Mouse (Mus musculus): ENCODE data around the gene Cand2. TPM values are rescaled to one million over a fixed set of nuclear protein-coding genes. Genes with fewer than 3 reads are reported as not detected.

Gene Cand2
- 16.8 and 17.2 TPM in 2 replicates for polyA plus RNA-seq (2015; fragmentation: Nextera tagmentation; extraction: Ambion mirVana)

DNA sequence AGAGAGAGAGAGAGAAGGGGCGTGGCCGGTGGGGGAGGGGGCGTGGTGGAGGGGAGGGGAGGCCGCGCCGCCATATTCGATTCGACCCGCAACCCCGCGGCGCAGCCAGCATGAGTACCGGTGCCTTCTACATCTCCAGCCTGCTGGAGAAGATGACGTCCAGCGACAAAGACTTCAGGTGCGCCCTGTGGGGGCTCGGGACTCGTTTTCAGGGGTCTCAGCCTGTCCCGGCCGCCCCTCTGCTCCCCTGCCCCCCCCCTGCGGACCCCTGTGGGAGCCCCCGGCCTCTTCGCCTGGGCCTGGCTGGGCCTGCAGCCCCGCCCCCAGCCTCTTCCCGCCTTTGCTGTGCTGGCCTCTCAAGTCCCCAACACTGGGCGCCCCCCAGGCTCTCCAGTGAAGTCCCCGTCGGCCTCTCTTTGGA, at the start of gene Cand2:
TSS of gene Cand2 (plus strand) at position 38 of the 421 bp plus-strand sequence.
- no peaks in the 10 kb centered on the region for H3K27me3 ChIP-seq (replicated peaks)
- no peaks in the 10 kb centered on the region for H3K9me3 ChIP-seq
- no peaks in the 10 kb centered on the region for H3K36me3 ChIP-seq
- peak within 1 kb of the TSS; percentile 76 for H3K9ac ChIP-seq
- H3K4me1 ChIP-seq (replicated peaks): peaks cover 21% of the 10 kb centered on the region
- ATAC-seq: peak; percentile 83
- peak within 1 kb of the TSS; percentile 77 for H3K4me3 ChIP-seq (replicated peaks)
- H3K27ac ChIP-seq: peak within 1 kb of the TSS; percentile 68
- under 1% methylated on average over 26 of the region's 28 CpGs for WGBS
- peak within 1 kb of the TSS; percentile 84 for H3K4me2 ChIP-seq (replicated peaks)

DNA sequence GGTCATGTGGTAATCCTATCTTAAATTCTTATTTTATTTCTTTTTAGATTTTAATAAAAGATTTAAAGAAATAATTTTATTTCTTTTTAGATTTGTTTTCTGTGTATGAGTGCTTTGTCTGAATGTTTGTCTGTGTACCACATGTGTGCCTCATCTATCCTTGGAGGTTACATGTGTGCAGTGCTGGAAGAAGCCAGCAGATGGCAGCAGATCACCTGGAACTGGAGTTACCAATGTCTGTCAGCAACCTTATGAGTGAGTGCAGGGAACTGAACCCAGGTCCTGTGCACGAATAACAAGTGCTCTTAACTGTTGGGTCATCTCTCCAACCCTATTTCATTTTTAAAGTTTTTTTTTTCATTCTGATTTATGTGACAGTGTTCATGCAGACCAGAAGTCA, 47.2 kb upstream of the Cand2 start:
- 0 out of 2 replicates have a peak, but pooled peaks cover 5% of the 10 kb centered on the region for H3K9me3 ChIP-seq
- no peaks in the 10 kb centered on the region for H3K4me1 ChIP-seq (replicated peaks)
- H3K36me3 ChIP-seq: no peaks in the 10 kb centered on the region
- ATAC-seq: no peak
- H3K4me3 ChIP-seq (replicated peaks): no peak overlapping the region
- no peaks in the 10 kb centered on the region for H3K27me3 ChIP-seq (replicated peaks)
- H3K27ac ChIP-seq: no peak overlapping the region
- H3K9ac ChIP-seq: no peak overlapping the region
- WGBS: 82% methylated on average over 1 of the region's 1 CpGs
- H3K4me2 ChIP-seq (replicated peaks): no peak overlapping the region

DNA sequence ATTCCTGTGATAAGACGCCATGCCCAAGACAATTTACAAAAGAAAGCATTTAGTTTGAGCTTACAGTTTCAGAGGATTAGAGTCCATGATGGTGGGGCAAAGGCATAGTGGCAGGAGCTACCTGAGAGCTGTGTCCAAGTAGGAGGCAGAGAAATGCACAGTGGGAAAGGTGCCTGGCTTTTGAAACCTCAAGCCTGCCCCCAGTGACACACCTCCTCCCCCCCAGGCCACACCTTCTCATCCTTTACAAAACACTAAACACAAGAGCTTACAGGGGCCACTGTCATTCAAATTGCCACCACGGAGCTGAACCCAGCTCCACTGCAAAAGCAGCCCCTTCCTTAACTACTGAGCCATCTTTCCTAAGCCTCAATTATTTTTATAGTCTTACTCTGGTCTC, 46.8 kb upstream of the Cand2 start:
- WGBS: 59% methylated on average over 2 of the region's 2 CpGs
- Histone ChIP-seq H3K4me3 (replicated peaks) (no peak overlapping the region), H3K36me3 (no peaks in the 10 kb centered on the region), H3K27me3 (replicated peaks) (no peaks in the 10 kb centered on the region), H3K9ac (no peak overlapping the region), H3K9me3 (0 out of 2 replicates have a peak, but pooled peaks cover 5% of the 10 kb centered on the region), H3K4me2 (replicated peaks) (no peak overlapping the region), H3K4me1 (replicated peaks) (no peaks in the 10 kb centered on the region), H3K27ac (no peak overlapping the region)
- ATAC-seq: no peak

DNA sequence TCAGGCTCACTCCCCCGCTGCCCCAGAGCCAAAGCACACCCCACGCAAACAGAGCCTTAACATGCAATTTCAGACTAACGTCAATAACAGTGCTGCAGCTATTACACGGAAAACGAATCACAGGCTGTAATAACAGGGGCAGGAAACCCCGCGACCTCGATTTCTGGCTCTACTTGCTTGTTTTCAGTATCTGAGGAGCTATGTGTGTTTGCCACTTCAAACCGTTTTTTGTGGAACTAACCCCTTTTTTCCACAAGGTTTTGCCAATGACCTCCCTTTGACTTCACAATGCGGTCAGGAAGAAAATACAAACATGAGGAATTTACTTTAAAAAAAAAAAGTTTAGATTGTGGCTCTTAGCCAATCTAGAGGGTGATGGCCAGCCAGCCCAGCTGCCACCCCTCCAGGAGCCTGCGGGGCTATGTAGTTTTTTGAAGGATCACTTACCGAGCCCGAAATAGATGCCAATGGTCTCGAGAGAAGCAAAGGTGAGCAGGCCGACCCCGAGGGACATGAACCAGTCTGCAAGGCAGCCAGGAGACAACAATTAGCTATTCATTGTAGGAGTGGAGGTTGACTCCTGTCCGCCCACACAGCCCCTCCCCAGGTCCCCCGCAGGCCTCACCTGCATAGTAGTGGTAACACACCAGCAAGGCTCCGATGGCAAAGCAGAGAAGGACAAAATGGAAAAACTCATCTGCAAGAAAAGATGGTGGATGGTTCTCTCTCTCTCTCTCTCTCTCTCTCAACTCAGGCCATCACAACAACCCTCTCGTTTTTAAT, 43.6 kb upstream of the Cand2 start:
- H3K27ac ChIP-seq: no peak overlapping the region
- no peak overlapping the region for H3K4me3 ChIP-seq (replicated peaks)
- WGBS: 58% methylated on average over 20 of the region's 20 CpGs
- H3K36me3 ChIP-seq: no peaks in the 10 kb centered on the region
- no peaks in the 10 kb centered on the region for H3K4me1 ChIP-seq (replicated peaks)
- no peak overlapping the region for H3K9ac ChIP-seq
- no peak for ATAC-seq
- H3K4me2 ChIP-seq (replicated peaks): no peak overlapping the region
- 0 out of 2 replicates have a peak, but pooled peaks cover 5% of the 10 kb centered on the region for H3K9me3 ChIP-seq
- H3K27me3 ChIP-seq (replicated peaks): no peaks in the 10 kb centered on the region

DNA sequence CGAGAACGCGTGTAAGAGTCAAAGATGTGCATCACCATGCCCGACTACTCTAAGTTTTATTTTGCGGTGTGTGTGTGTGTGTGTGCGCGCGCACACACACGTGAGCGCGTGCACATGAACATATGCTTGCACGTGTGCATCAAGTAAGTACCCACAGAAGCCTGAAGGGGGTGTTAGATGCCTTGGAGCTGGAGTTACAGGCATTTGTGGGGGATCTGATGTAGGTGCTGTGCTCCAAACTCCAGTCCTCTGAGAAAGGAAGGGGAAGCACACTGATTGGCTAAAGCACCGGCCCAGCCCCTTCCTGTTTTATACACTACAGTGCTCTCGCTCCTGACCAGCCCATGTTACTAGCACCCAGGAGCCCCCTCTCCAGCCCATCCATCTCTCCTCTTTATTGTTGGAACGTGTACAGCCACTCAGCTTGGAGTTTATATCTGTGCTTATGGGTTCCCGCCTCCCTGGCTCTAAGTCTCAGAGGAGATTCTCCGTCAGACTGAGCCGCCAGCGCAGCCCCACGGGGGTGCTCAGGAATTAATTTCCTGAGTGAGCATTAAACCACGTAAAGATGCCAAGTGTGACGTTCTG, 41.9 kb upstream of the Cand2 start:
- WGBS: 71% methylated on average over 22 of the region's 22 CpGs
- H3K4me1 ChIP-seq (replicated peaks): no peaks in the 10 kb centered on the region
- no peaks in the 10 kb centered on the region for H3K36me3 ChIP-seq
- H3K9ac ChIP-seq: no peak overlapping the region
- no peak overlapping the region for H3K4me3 ChIP-seq (replicated peaks)
- H3K4me2 ChIP-seq (replicated peaks): no peak overlapping the region
- no peak for ATAC-seq
- H3K9me3 ChIP-seq: 0 out of 2 replicates have a peak, but pooled peaks cover 2% of the 10 kb centered on the region
- H3K27ac ChIP-seq: no peak overlapping the region
- H3K27me3 ChIP-seq (replicated peaks): no peaks in the 10 kb centered on the region

DNA sequence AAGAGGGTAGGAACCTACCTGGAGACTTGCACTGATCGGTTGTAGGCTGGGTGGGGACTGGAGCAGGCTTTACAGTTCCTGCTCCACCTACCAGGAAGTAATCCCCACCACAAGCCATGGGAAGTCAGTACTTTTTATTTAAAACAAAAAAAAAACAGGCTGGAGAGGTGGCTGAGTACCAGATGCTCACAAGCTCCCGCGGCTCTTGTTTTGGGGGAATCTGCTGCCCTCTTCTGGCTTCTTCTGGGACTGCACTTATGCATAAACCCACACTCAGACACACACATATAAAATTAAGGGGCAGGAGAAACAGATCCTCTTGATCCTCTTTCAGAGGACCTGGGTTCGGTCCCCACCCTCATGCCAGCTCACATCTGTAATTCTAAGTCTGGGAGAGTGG, 39.4 kb upstream of the Cand2 start:
- H3K27ac ChIP-seq: no peak overlapping the region
- H3K9ac ChIP-seq: no peak overlapping the region
- H3K27me3 ChIP-seq (replicated peaks): no peaks in the 10 kb centered on the region
- H3K9me3 ChIP-seq: no peaks in the 10 kb centered on the region
- no peaks in the 10 kb centered on the region for H3K4me1 ChIP-seq (replicated peaks)
- 71% methylated on average over 4 of the region's 4 CpGs for WGBS
- no peaks in the 10 kb centered on the region for H3K36me3 ChIP-seq
- H3K4me3 ChIP-seq (replicated peaks): no peak overlapping the region
- ATAC-seq: no peak
- H3K4me2 ChIP-seq (replicated peaks): no peak overlapping the region

DNA sequence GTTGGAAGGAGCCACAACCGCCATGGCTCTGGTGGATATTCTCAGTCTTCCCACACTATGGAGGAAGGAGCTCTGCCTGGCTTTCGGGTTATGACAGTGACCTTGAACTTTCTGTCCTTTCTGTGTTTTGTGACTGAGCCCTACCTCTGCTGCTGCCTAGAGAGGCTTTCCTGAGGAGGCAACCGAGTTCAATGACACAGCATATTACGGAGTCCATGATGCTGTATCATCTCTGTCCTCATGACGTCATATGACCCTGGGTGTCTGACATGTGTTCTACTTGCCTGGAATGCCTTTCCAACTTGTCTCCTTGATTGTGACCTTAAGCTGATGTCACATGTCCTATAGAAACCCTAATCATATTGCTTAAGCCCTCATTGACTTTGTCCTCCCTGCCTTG, 35.3 kb upstream of the Cand2 start:
- WGBS: 86% methylated on average over 5 of the region's 5 CpGs
- Histone ChIP-seq H3K27me3 (replicated peaks) (no peaks in the 10 kb centered on the region), H3K27ac (no peak overlapping the region), H3K4me1 (replicated peaks) (no peaks in the 10 kb centered on the region), H3K4me2 (replicated peaks) (no peak overlapping the region), H3K4me3 (replicated peaks) (no peak overlapping the region), H3K9me3 (no peaks in the 10 kb centered on the region), H3K36me3 (no peaks in the 10 kb centered on the region), H3K9ac (no peak overlapping the region)
- ATAC-seq: no peak

DNA sequence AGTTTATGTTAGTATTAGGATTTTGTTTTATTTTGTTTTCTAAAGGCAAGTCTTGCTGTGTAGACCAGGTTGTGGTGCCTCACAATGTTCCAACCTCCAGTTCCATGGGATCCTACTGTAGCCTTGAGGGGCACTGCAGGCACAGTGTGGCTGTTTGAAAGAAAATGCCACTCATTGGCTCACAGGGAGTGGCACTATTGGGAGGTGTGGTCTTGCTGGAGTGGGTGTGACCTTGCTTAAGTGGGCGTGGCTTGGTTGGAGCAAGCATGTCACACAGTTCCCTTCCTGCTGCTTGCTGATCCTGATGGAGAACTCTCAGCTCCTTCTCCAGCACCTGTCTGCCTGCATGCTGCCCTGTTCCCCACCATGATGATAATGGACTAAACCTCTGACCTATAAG, 30.8 kb upstream of the Cand2 start:
- H3K4me2 ChIP-seq (replicated peaks): no peak overlapping the region
- no peak overlapping the region for H3K27ac ChIP-seq
- 0% methylated on average over 1 of the region's 1 CpGs for WGBS
- no peaks in the 10 kb centered on the region for H3K9me3 ChIP-seq
- no peak overlapping the region for H3K9ac ChIP-seq
- peak; percentile 95 for ATAC-seq
- H3K36me3 ChIP-seq: no peaks in the 10 kb centered on the region
- no peaks in the 10 kb centered on the region for H3K4me1 ChIP-seq (replicated peaks)
- H3K27me3 ChIP-seq (replicated peaks): no peaks in the 10 kb centered on the region
- H3K4me3 ChIP-seq (replicated peaks): no peak overlapping the region

DNA sequence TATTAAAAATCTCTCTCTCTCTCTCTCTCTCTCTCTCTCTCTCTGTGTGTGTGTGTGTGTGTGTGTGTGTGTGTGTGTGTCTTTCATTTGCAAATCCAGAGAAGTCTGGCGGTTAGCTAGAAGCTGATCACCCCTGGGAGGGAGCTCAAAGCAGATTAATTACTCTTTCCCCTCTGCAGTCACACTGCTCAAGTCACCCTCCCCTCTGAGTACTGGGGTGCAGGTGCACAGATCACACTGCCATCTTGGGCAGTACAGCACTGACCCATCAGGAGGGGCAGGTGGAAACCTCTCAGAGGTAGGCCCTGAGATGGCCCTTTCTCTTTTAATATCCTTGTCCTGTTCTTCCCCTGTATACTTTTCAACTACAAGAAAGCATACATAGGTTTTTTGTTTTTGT, 28.0 kb upstream of the Cand2 start:
- 69% methylated on average over 1 of the region's 1 CpGs for WGBS
- Histone ChIP-seq H3K9ac (no peak overlapping the region), H3K4me1 (replicated peaks) (no peaks in the 10 kb centered on the region), H3K9me3 (no peaks in the 10 kb centered on the region), H3K4me3 (replicated peaks) (no peak overlapping the region), H3K27me3 (replicated peaks) (no peaks in the 10 kb centered on the region), H3K4me2 (replicated peaks) (no peak overlapping the region), H3K36me3 (no peaks in the 10 kb centered on the region), H3K27ac (no peak overlapping the region)
- no peak for ATAC-seq

DNA sequence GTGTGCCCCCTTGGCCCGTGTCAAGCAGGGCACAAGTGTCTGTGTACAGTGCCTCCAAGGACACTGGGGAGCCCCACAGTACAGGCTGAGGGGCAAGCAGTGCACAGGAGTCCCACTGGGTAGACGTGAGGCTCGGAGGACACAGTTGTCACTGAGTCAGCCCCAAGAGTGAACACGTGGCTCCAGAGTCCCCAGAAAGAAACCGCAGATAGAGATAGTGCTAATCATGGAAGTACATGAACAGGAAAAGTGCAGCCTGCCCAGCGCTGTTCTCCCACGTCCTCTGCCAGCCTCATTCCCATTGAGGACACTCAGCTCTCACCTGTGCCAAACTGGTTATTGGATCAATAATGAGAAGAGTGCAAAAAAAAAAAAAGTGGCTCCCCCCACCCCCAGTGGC, 18.8 kb upstream of the Cand2 start:
- no peak overlapping the region for H3K9ac ChIP-seq
- no peak overlapping the region for H3K4me2 ChIP-seq (replicated peaks)
- H3K4me1 ChIP-seq (replicated peaks): 0 out of 2 replicates have a peak, but pooled peaks cover 8% of the 10 kb centered on the region
- 0 out of 2 replicates have a peak, but pooled peaks have one; percentile 18 for ATAC-seq
- no peaks in the 10 kb centered on the region for H3K36me3 ChIP-seq
- no peaks in the 10 kb centered on the region for H3K9me3 ChIP-seq
- WGBS: 79% methylated on average over 7 of the region's 7 CpGs
- H3K27me3 ChIP-seq (replicated peaks): no peaks in the 10 kb centered on the region
- no peak overlapping the region for H3K4me3 ChIP-seq (replicated peaks)
- no peak overlapping the region for H3K27ac ChIP-seq

DNA sequence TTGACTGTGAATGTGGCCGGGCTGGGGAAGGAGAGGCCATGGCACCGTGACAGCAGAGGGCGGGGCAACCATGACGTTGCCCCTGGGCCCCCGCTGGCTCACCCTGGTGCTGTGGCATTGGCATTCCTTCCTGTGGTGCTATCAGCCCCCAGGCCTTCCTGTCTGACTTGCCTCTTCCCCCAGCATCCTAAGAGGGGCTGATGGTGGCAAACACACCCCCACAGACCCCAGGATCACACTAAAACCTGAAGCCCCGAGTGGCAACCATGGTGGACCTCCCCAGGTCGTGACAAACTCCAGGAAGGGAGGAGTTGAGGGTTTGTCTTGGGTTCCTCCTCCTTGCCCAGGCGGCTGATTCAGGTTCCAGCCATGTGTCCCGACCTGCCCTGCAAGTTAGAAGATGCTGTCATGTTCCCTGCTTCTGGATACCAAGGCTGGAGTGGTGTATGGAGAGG, 15.3 kb upstream of the Cand2 start:
- H3K9me3 ChIP-seq: no peaks in the 10 kb centered on the region
- H3K9ac ChIP-seq: no peak overlapping the region
- H3K27me3 ChIP-seq (replicated peaks): no peaks in the 10 kb centered on the region
- H3K4me3 ChIP-seq (replicated peaks): no peak overlapping the region
- peak; percentile 53; the same call in 1 of the 2 replicates for ATAC-seq
- peaks cover 16% of the 10 kb centered on the region for H3K4me1 ChIP-seq (replicated peaks)
- 48% methylated on average over 9 of the region's 9 CpGs for WGBS
- no peak overlapping the region for H3K27ac ChIP-seq
- H3K4me2 ChIP-seq (replicated peaks): no peak overlapping the region
- H3K36me3 ChIP-seq: no peaks in the 10 kb centered on the region

DNA sequence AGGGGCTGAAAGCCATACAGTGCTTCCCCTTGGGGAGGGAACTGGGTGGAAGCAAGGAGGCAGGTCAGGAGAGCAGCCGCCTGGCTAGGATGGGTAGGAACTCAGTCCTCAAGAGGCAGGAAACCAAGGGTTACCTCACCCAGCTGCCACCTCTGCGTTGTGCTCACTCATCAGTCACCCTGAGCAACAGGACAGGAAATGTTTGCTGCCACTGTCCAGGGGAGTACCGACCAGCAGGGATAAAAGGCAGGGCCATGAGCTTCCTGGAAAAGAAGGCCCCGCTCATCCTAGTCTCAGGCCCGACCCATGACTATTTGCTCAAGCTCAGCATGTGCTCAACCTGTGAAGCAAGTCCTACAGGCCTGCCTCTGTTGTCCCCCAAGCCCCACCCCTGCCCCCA, 14.9 kb upstream of the Cand2 start:
- H3K4me3 ChIP-seq (replicated peaks): no peak overlapping the region
- H3K27me3 ChIP-seq (replicated peaks): no peaks in the 10 kb centered on the region
- ATAC-seq: peak; percentile 24
- H3K9ac ChIP-seq: no peak overlapping the region
- no peaks in the 10 kb centered on the region for H3K9me3 ChIP-seq
- H3K4me1 ChIP-seq (replicated peaks): peaks cover 19% of the 10 kb centered on the region
- 29% methylated on average over 5 of the region's 5 CpGs for WGBS
- H3K27ac ChIP-seq: no peak overlapping the region
- no peaks in the 10 kb centered on the region for H3K36me3 ChIP-seq
- H3K4me2 ChIP-seq (replicated peaks): no peak overlapping the region
